Mouse (Mus musculus) ES-E14 (cell line): ENCODE data around the gene Slc28a3. TPM values are rescaled to one million over a fixed set of nuclear protein-coding genes. Genes with fewer than 3 reads are reported as not detected.
A peak's percentile ranks its signal among the peaks of the same experiment; 100 is the strongest.

Source experiments
- DNase-seq: peaks from one replicate; pipeline ENCODE4 v3.0.0-alpha.2; 2013; ENCODE audit warnings: low read depth, low spot score
- H3K27ac ChIP-seq: 2 replicates; pipeline ENCODE4 v1.5.1; 2012; ENCODE audit warnings: low read depth, mild to moderate bottlenecking, low read length, moderate library complexity, mixed read lengths; ENCODE audit not compliant: poor library complexity, insufficient read depth, severe bottlenecking
- H3K36me3 ChIP-seq: 2 replicates; pipeline ENCODE4 v1.6.1; 2012; ENCODE audit warnings: mild to moderate bottlenecking, low read length, moderate library complexity, mixed read lengths; ENCODE audit not compliant: control insufficient read depth, poor library complexity, insufficient read depth, severe bottlenecking
- H3K4me1 ChIP-seq, 2 experiments: fragments of 150-350 bp in 1 of 2; sonication (generic) in 1 of 2; 2 replicates each; pipeline ENCODE4 v1.6.1; 2012; ENCODE audit warnings: low read length in 2 of 2, mild to moderate bottlenecking in 1 of 2, mixed read lengths in 1 of 2; ENCODE audit not compliant: control insufficient read depth in 2 of 2, insufficient read depth in 2 of 2, poor library complexity in 1 of 2
- H3K4me3 ChIP-seq, 2 experiments: fragments of 150-350 bp in 1 of 2; sonication (generic) in 1 of 2; 2 replicates each; pipeline ENCODE4 v1.5.1; 2012; ENCODE audit warnings: low read length in 2 of 2, low read depth in 1 of 2, mild to moderate bottlenecking in 1 of 2, mixed read lengths in 1 of 2; ENCODE audit not compliant: insufficient read depth in 1 of 2, poor library complexity in 1 of 2, severe bottlenecking in 1 of 2
- H3K9ac ChIP-seq: 2 replicates; pipeline ENCODE4 v1.6.1; 2012; ENCODE audit warnings: low read depth, mild to moderate bottlenecking, low read length, mixed read lengths; ENCODE audit not compliant: poor library complexity, insufficient read depth, severe bottlenecking
- H3K9me3 ChIP-seq: fragments of 150-350 bp; sonication (generic); 2 replicates; pipeline ENCODE4 v1.6.1; 2012; ENCODE audit warnings: low read depth, mild to moderate bottlenecking, low read length; ENCODE audit not compliant: control insufficient read depth, insufficient read depth
- CHD2 ChIP-seq: IDR thresholded peaks from 2 replicates; pipeline ENCODE4 v1.6.1; 2014; ENCODE audit warnings: mild to moderate bottlenecking, low read depth, low read length, inconsistent platforms
- HCFC1 ChIP-seq: IDR thresholded peaks from 2 replicates; pipeline ENCODE4 v1.6.1; 2012; ENCODE audit warnings: low read length, inconsistent platforms, borderline replicate concordance; ENCODE audit not compliant: insufficient read depth
- MAFK ChIP-seq: IDR thresholded peaks from 2 replicates; pipeline ENCODE4 v1.6.1; 2014; ENCODE audit warnings: mild to moderate bottlenecking, low read depth, low read length, inconsistent platforms; ENCODE audit not compliant: insufficient read depth
- ZC3H11A ChIP-seq: IDR thresholded peaks from 2 replicates; pipeline ENCODE4 v1.6.1; 2012; ENCODE audit warnings: low read depth, mild to moderate bottlenecking, inconsistent platforms, low read length, borderline replicate concordance
- ZNF384 ChIP-seq: IDR thresholded peaks from 2 replicates; pipeline ENCODE4 v1.6.1; 2012; ENCODE audit warnings: low read depth, low read length, inconsistent platforms
- in situ Hi-C, 2 experiments: fragments of 600-800 bp; cut with MboI; formaldehyde crosslinking; loops; one replicate each; pipeline ENCODE4 v1.15.1; 2025; ENCODE audit warnings: low sequenced_read_pairs in 2 of 2, inconsistent platforms in 1 of 2; ENCODE audit not compliant: unreplicated experiment in 2 of 2
- total RNA-seq: library from RNA; depleted of rRNA; stranded (reverse); fragments of 300-350 nt; gene quantifications from 2 replicates; pipeline ENCODE4 v1.2.3, GENCODE M21; 2012

Slc28a3 gene
- total RNA-seq, 1 experiment = 0.27 TPM

GRCm38 (mm10) chr13:58638950-58639349 lies 28.3 kb upstream of the Slc28a3 start:
- no peaks in the 10 kb centered on the region for H3K9me3 ChIP-seq
- no peak overlapping the region for H3K9ac ChIP-seq
- no peak for DNase-seq
- H3K27ac ChIP-seq = no peak overlapping the region
- H3K4me3 ChIP-seq = no peak overlapping the region
- in situ Hi-C loops = loop anchor here in 1 of 2 experiments (25.0 kb wide), 1 partner anchor 723 kb away; no protein-coding TSS in a partner anchor
- no peaks in the 10 kb centered on the region for H3K36me3 ChIP-seq
- no peak for TF ChIP-seq ZC3H11A
- no peak for TF ChIP-seq HCFC1
- TF ChIP-seq MAFK = no peak
- no peak for TF ChIP-seq ZNF384
- TF ChIP-seq CHD2 = no peak
- H3K4me1 ChIP-seq = peaks cover 0 to 1% of the 10 kb centered on the region in 2 experiments; a peak in 2 of 4 replicates

GRCm38 (mm10) chr13:58637360-58638002 lies 26.8 kb upstream of the Slc28a3 start:
- TF ChIP-seq CHD2 (no peak), ZC3H11A (peak; percentile 86), ZNF384 (peak; percentile 67), HCFC1 (no peak), MAFK (no peak)
- H3K36me3 ChIP-seq = no peaks in the 10 kb centered on the region
- DNase-seq = peak; percentile 65
- H3K27ac ChIP-seq = no peak overlapping the region
- in situ Hi-C loops = loop anchor here in 1 of 2 experiments (25.0 kb wide), 1 partner anchor 725 kb away; no protein-coding TSS in a partner anchor
- H3K4me3 ChIP-seq = no peak overlapping the region
- H3K9ac ChIP-seq = no peak overlapping the region
- H3K9me3 ChIP-seq = no peaks in the 10 kb centered on the region
- peaks cover 0 to 7% of the 10 kb centered on the region in 2 experiments; a peak in 2 of 4 replicates for H3K4me1 ChIP-seq

- in situ Hi-C loops = loop anchor here in 1 of 2 experiments (25.0 kb wide), 1 partner anchor 728 kb away; no protein-coding TSS in a partner anchor
- H3K4me3 ChIP-seq = no peak overlapping the region
These were observed 23.2 kb upstream of the Slc28a3 start for GRCm38 (mm10) chr13:58633887-58634286.

GRCm38 (mm10) chr13:58630756-58631155 lies 20.1 kb upstream of the Slc28a3 start:
- Histone ChIP-seq H3K27ac (no peak overlapping the region), H3K9ac (0 out of 2 replicates have a peak overlapping the region, but pooled peaks have one; percentile 21), H3K4me3 (no peak overlapping the region), H3K4me1 (peaks cover 0 to 17% of the 10 kb centered on the region in 2 experiments; a peak in 2 of 4 replicates), H3K36me3 (no peaks in the 10 kb centered on the region), H3K9me3 (no peaks in the 10 kb centered on the region)
- in situ Hi-C loops = loop anchor here in 1 of 2 experiments (25.0 kb wide), 1 partner anchor 732 kb away; no protein-coding TSS in a partner anchor
- no peak for DNase-seq
- TF ChIP-seq MAFK (no peak), HCFC1 (no peak), CHD2 (no peak), ZNF384 (no peak), ZC3H11A (no peak)

More at GRCm38 (mm10) chr13:58633887-58634286, 23.2 kb upstream of the Slc28a3 start:
- Histone ChIP-seq H3K9me3 (no peaks in the 10 kb centered on the region), H3K4me1 (peaks cover 0 to 17% of the 10 kb centered on the region in 2 experiments; a peak in 2 of 4 replicates), H3K36me3 (no peaks in the 10 kb centered on the region), H3K9ac (no peak overlapping the region), H3K27ac (no peak overlapping the region)
- peak; percentile 70 for DNase-seq
- TF ChIP-seq MAFK = no peak
- TF ChIP-seq ZNF384 = no peak; the same call in 1 of the 2 replicates
- no peak for TF ChIP-seq HCFC1
- TF ChIP-seq CHD2 = no peak
- no peak for TF ChIP-seq ZC3H11A
